Mouse (Mus musculus) hindbrain, embryonic 15.5 days (tissue): Measurements from ENCODE around the gene Ifnb1. TPM values are rescaled to one million over a fixed set of nuclear protein-coding genes. Genes with fewer than 3 reads are reported as not detected.

Experiments
- ATAC-seq: fragments of 200-750 bp; cut with Nextera tagmentation; 2 replicates; pipeline ENCODE4 v1.8.0; 2017; ENCODE audit warnings: low read depth, moderate number of reproducible peaks, moderate TSS enrichment; ENCODE audit not compliant: low FRiP score
- H3K27ac ChIP-seq: fragments of 300-500 bp; sonication (generic); replicated peaks from 2 replicates; pipeline ENCODE4 v1.5.1; 2015; ENCODE audit warnings: mild to moderate bottlenecking, inconsistent platforms
- H3K27me3 ChIP-seq: fragments of 300-500 bp; sonication (generic); 2 replicates; pipeline ENCODE4 v1.6.1; 2015; ENCODE audit warnings: control low read depth, inconsistent platforms
- H3K36me3 ChIP-seq: fragments of 300-500 bp; sonication (generic); 2 replicates; pipeline ENCODE4 v1.6.1; 2015; ENCODE audit warnings: control low read depth, inconsistent platforms
- H3K4me1 ChIP-seq: fragments of 300-500 bp; sonication (generic); replicated peaks from 2 replicates; pipeline ENCODE4 v1.6.1; 2015; ENCODE audit warnings: control low read depth, inconsistent platforms
- H3K4me2 ChIP-seq: fragments of 300-500 bp; sonication (generic); 2 replicates; pipeline ENCODE4 v1.6.1; 2015; ENCODE audit warnings: moderate library complexity, mild to moderate bottlenecking, inconsistent platforms
- H3K4me3 ChIP-seq: fragments of 300-500 bp; sonication (generic); 2 replicates; pipeline ENCODE4 v1.5.1; 2015; ENCODE audit warnings: mild to moderate bottlenecking, inconsistent platforms
- H3K9ac ChIP-seq: fragments of 300-500 bp; sonication (generic); 2 replicates; pipeline ENCODE4 v1.6.1; 2015; ENCODE audit warnings: inconsistent platforms
- H3K9me3 ChIP-seq: fragments of 300-500 bp; sonication (generic); 2 replicates; pipeline ENCODE4 v1.6.1; 2016; ENCODE audit warnings: control low read depth, inconsistent platforms
- WGBS: fragments of 180-500 bp; shearing (Covaris S2); methylation state at CpG from one replicate; pipeline ENCODE4 v1.1.7; 2015; 5-methylcytosine and 5-hydroxymethylcytosine counted together
- polyA plus RNA-seq: library from polyadenylated mRNA; unstranded; fragments of >200 nt; fragmentation: Nextera tagmentation; extraction: Ambion mirVana; gene quantifications from 2 replicates; pipeline ENCODE4 v1.2.1, GENCODE M21; 2015

Ifnb1 gene
- polyA plus RNA-seq, 1 experiment from 2014 or later = not detected

- no peaks in the 10 kb centered on the region for H3K4me1 ChIP-seq
- no peaks in the 10 kb centered on the region for H3K27me3 ChIP-seq
- H3K4me2 ChIP-seq = no peak overlapping the region
- H3K4me3 ChIP-seq = no peak overlapping the region
- 98% methylated on average over 2 of the region's 2 CpGs for WGBS
- no peaks in the 10 kb centered on the region for H3K36me3 ChIP-seq
- H3K9ac ChIP-seq = no peak overlapping the region
- ATAC-seq = no peak
- no peak overlapping the region for H3K27ac ChIP-seq
- H3K9me3 ChIP-seq = no peaks in the 10 kb centered on the region
Measured at GRCm38 (mm10) chr4:88489622-88490021, 33.0 kb downstream of the Ifnb1 start.

GRCm38 (mm10) chr4:88488107-88488506 is 34.5 kb downstream of the Ifnb1 start:
- Histone ChIP-seq H3K27ac (no peak overlapping the region), H3K36me3 (no peaks in the 10 kb centered on the region), H3K27me3 (no peaks in the 10 kb centered on the region), H3K9me3 (no peaks in the 10 kb centered on the region), H3K9ac (no peak overlapping the region), H3K4me3 (no peak overlapping the region), H3K4me2 (no peak overlapping the region), H3K4me1 (no peaks in the 10 kb centered on the region)
- WGBS = 86% methylated on average over 3 of the region's 3 CpGs
- ATAC-seq = no peak

GRCm38 (mm10) chr4:88480130-88480529 is 42.4 kb downstream of the Ifnb1 start:
- Histone ChIP-seq H3K4me3 (no peak overlapping the region), H3K27ac (no peak overlapping the region), H3K4me2 (no peak overlapping the region), H3K9ac (no peak overlapping the region), H3K36me3 (no peaks in the 10 kb centered on the region), H3K27me3 (no peaks in the 10 kb centered on the region), H3K4me1 (no peaks in the 10 kb centered on the region), H3K9me3 (no peaks in the 10 kb centered on the region)
- ATAC-seq = no peak
- WGBS = 83% methylated on average over 6 of the region's 6 CpGs

GRCm38 (mm10) chr4:88478809-88479186 is 43.8 kb downstream of the Ifnb1 start:
- Histone ChIP-seq H3K4me1 (no peaks in the 10 kb centered on the region), H3K27me3 (no peaks in the 10 kb centered on the region), H3K4me3 (no peak overlapping the region), H3K36me3 (no peaks in the 10 kb centered on the region), H3K27ac (no peak overlapping the region), H3K9ac (no peak overlapping the region), H3K4me2 (no peak overlapping the region), H3K9me3 (no peaks in the 10 kb centered on the region)
- WGBS = 89% methylated on average over 9 of the region's 9 CpGs
- ATAC-seq = no peak

GRCm38 (mm10) chr4:88478177-88478808 is 44.3 kb downstream of the Ifnb1 start:
- Histone ChIP-seq H3K4me1 (no peaks in the 10 kb centered on the region), H3K9me3 (no peaks in the 10 kb centered on the region)
- no peak for ATAC-seq

GRCm38 (mm10) chr4:88476511-88477210 is 45.9 kb downstream of the Ifnb1 start:
- Histone ChIP-seq H3K36me3 (no peaks in the 10 kb centered on the region), H3K27me3 (no peaks in the 10 kb centered on the region), H3K4me2 (no peak overlapping the region), H3K9me3 (no peaks in the 10 kb centered on the region), H3K4me1 (no peaks in the 10 kb centered on the region), H3K4me3 (no peak overlapping the region), H3K9ac (no peak overlapping the region), H3K27ac (no peak overlapping the region)
- 75% methylated on average over 4 of the region's 4 CpGs for WGBS
- no peak for ATAC-seq

More at GRCm38 (mm10) chr4:88478177-88478808, 44.3 kb downstream of the Ifnb1 start:
- H3K4me2 ChIP-seq = no peak overlapping the region
- H3K9ac ChIP-seq = no peak overlapping the region
- no peak overlapping the region for H3K4me3 ChIP-seq
- H3K27me3 ChIP-seq = no peaks in the 10 kb centered on the region
- WGBS = 86% methylated on average over 4 of the region's 4 CpGs
- H3K36me3 ChIP-seq = no peaks in the 10 kb centered on the region
- H3K27ac ChIP-seq = no peak overlapping the region

GRCm38 (mm10) chr4:88476084-88476483 is 46.5 kb downstream of the Ifnb1 start:
- H3K9me3 ChIP-seq = no peaks in the 10 kb centered on the region
- H3K4me3 ChIP-seq = no peak overlapping the region
- no peak for ATAC-seq
- no peak overlapping the region for H3K9ac ChIP-seq
- H3K4me1 ChIP-seq = no peaks in the 10 kb centered on the region
- H3K27ac ChIP-seq = no peak overlapping the region
- 91% methylated on average over 3 of the region's 3 CpGs for WGBS
- H3K27me3 ChIP-seq = no peaks in the 10 kb centered on the region
- no peak overlapping the region for H3K4me2 ChIP-seq
- no peaks in the 10 kb centered on the region for H3K36me3 ChIP-seq

Other genes with a start within 250 kb of the Ifnb1 start
- 3.9 and 4.4 TPM in 2 replicates for gene Hacd4, start 83.8 kb downstream of the Ifnb1 start, polyA plus RNA-seq
- not detected in 2 replicates for gene Ifna15, start 35.5 kb upstream of the Ifnb1 start, polyA plus RNA-seq
- not detected in 2 replicates for gene Ifna14, start 49.0 kb upstream of the Ifnb1 start, polyA plus RNA-seq
- gene Ifna9, start 69.6 kb upstream of the Ifnb1 start, polyA plus RNA-seq = not detected in 2 replicates
- not detected in 2 replicates for gene Ifna12, start 80.6 kb upstream of the Ifnb1 start, polyA plus RNA-seq
- gene C87499, start 111.6 kb upstream of the Ifnb1 start, polyA plus RNA-seq = not detected in 2 replicates
- gene Ifna13, start 121.7 kb upstream of the Ifnb1 start, polyA plus RNA-seq = not detected in 2 replicates
- not detected in 2 replicates for gene Ifna16, start 154.2 kb upstream of the Ifnb1 start, polyA plus RNA-seq
- not detected in 2 replicates for gene Ifna2, start 161.1 kb upstream of the Ifnb1 start, polyA plus RNA-seq
- not detected in 2 replicates for gene Ifnab, start 168.6 kb upstream of the Ifnb1 start, polyA plus RNA-seq
- gene Gm26566, start 199.0 kb upstream of the Ifnb1 start, polyA plus RNA-seq = 1.2 and 1.8 TPM in 2 replicates
- 100 and 103 TPM in 2 replicates for gene Klhl9, start 199.7 kb upstream of the Ifnb1 start, polyA plus RNA-seq
- not detected in 2 replicates for gene Gm13271, start 232.1 kb upstream of the Ifnb1 start, polyA plus RNA-seq
- 0.16 TPM in 1 of 2 replicates, not detected in the other for gene Gm13283, start 237.3 kb upstream of the Ifnb1 start, polyA plus RNA-seq